Mouse (Mus musculus): ENCODE data around the gene Zswim9. TPM values are rescaled to one million over a fixed set of nuclear protein-coding genes. Genes with fewer than 3 reads are reported as not detected.
A peak's percentile ranks its signal among the peaks of the same experiment; 100 is the strongest.

The Zswim9 gene
- 4.9 and 5.8 TPM in 2 replicates for polyA plus RNA-seq (2014; fragmentation: Nextera tagmentation; extraction: Ambion mirVana)

GRCm38 (mm10) chr7:13278308-13278891 is at the start of gene Zswim9:
Gene Zswim9, minus strand, starts transcription at chr7:13278721.
- peaks cover 5% of the 10 kb centered on the region for H3K4me1 ChIP-seq (ENCODE audit: control insufficient read depth, insufficient read depth, low read length)
- H3K36me3 ChIP-seq (ENCODE audit: control insufficient read depth, insufficient read depth, low read length), result peaks cover 8% of the 10 kb centered on the region; the same call in 1 of the 2 replicates
- peak; percentile 99 for ATAC-seq (ENCODE audit: low read depth)
- under 1% methylated on average over 39 of the region's 39 CpGs for WGBS
- H3K9ac ChIP-seq (replicated peaks; ENCODE audit: low read depth, low read length), result peak within 1 kb of the TSS; percentile 72
- peak within 1 kb of the TSS; percentile 88 for H3K27ac ChIP-seq (ENCODE audit: low read depth, low read length)
- H3K27me3 ChIP-seq (ENCODE audit: control insufficient read depth, insufficient read depth, low read length), result no peaks in the 10 kb centered on the region
- no peaks in the 10 kb centered on the region for H3K9me3 ChIP-seq (ENCODE audit: control insufficient read depth, low read length)
- peak within 1 kb of the TSS; percentile 66 for H3K4me3 ChIP-seq (ENCODE audit: low read depth, low read length)
- peak within 1 kb of the TSS; percentile 76 for H3K4me2 ChIP-seq (ENCODE audit: low read depth, low read length)

GRCm38 (mm10) chr7:13324316-13324715 is 45.8 kb upstream of the Zswim9 start, which contains the start of gene Pla2g4c:
Gene Pla2g4c, plus strand, starts transcription at chr7:13324655.
- Histone ChIP-seq H3K9ac (replicated peaks; ENCODE audit: low read depth, low read length) (no peak within 1 kb of the TSS), H3K9me3 (ENCODE audit: control insufficient read depth, low read length) (no peaks in the 10 kb centered on the region), H3K27me3 (ENCODE audit: control insufficient read depth, insufficient read depth, low read length) (no peaks in the 10 kb centered on the region), H3K4me1 (ENCODE audit: control insufficient read depth, insufficient read depth, low read length) (no peaks in the 10 kb centered on the region), H3K27ac (ENCODE audit: low read depth, low read length) (no peak within 1 kb of the TSS), H3K4me2 (ENCODE audit: low read depth, low read length) (no peak within 1 kb of the TSS), H3K36me3 (ENCODE audit: control insufficient read depth, insufficient read depth, low read length) (no peaks in the 10 kb centered on the region), H3K4me3 (ENCODE audit: low read depth, low read length) (no peak within 1 kb of the TSS)
- no peak for ATAC-seq (ENCODE audit: low read depth)
- WGBS, result 93% methylated on average over 2 of the region's 2 CpGs

- Histone ChIP-seq H3K36me3 (ENCODE audit: control insufficient read depth, insufficient read depth, low read length) (no peaks in the 10 kb centered on the region), H3K4me1 (ENCODE audit: control insufficient read depth, insufficient read depth, low read length) (no peaks in the 10 kb centered on the region), H3K27ac (ENCODE audit: low read depth, low read length) (no peak overlapping the region), H3K27me3 (ENCODE audit: control insufficient read depth, insufficient read depth, low read length) (no peaks in the 10 kb centered on the region), H3K4me2 (ENCODE audit: low read depth, low read length) (no peak overlapping the region), H3K9me3 (ENCODE audit: control insufficient read depth, low read length) (no peaks in the 10 kb centered on the region), H3K9ac (replicated peaks; ENCODE audit: low read depth, low read length) (no peak overlapping the region), H3K4me3 (ENCODE audit: low read depth, low read length) (no peak overlapping the region)
- no peak for ATAC-seq (ENCODE audit: low read depth)
- WGBS, result 94% methylated on average over 3 of the region's 3 CpGs
Measured at GRCm38 (mm10) chr7:13321424-13321823, 42.9 kb upstream of the Zswim9 start.

- Histone ChIP-seq H3K4me3 (ENCODE audit: low read depth, low read length) (no peak overlapping the region), H3K4me2 (ENCODE audit: low read depth, low read length) (no peak overlapping the region), H3K9me3 (ENCODE audit: control insufficient read depth, low read length) (no peaks in the 10 kb centered on the region), H3K27ac (ENCODE audit: low read depth, low read length) (no peak overlapping the region), H3K9ac (replicated peaks; ENCODE audit: low read depth, low read length) (no peak overlapping the region), H3K36me3 (ENCODE audit: control insufficient read depth, insufficient read depth, low read length) (0 out of 2 replicates have a peak, but pooled peaks cover 8% of the 10 kb centered on the region), H3K4me1 (ENCODE audit: control insufficient read depth, insufficient read depth, low read length) (no peaks in the 10 kb centered on the region), H3K27me3 (ENCODE audit: control insufficient read depth, insufficient read depth, low read length) (no peaks in the 10 kb centered on the region)
- WGBS, result 88% methylated on average over 5 of the region's 5 CpGs
- ATAC-seq (ENCODE audit: low read depth), result no peak
Measured at GRCm38 (mm10) chr7:13314095-13314597, 35.6 kb upstream of the Zswim9 start.

GRCm38 (mm10) chr7:13311401-13311800 is 32.9 kb upstream of the Zswim9 start:
- Histone ChIP-seq H3K27ac (ENCODE audit: low read depth, low read length) (no peak overlapping the region), H3K4me1 (ENCODE audit: control insufficient read depth, insufficient read depth, low read length) (no peaks in the 10 kb centered on the region), H3K9me3 (ENCODE audit: control insufficient read depth, low read length) (no peaks in the 10 kb centered on the region), H3K4me2 (ENCODE audit: low read depth, low read length) (no peak overlapping the region), H3K27me3 (ENCODE audit: control insufficient read depth, insufficient read depth, low read length) (no peaks in the 10 kb centered on the region), H3K36me3 (ENCODE audit: control insufficient read depth, insufficient read depth, low read length) (peaks cover 16% of the 10 kb centered on the region), H3K4me3 (ENCODE audit: low read depth, low read length) (no peak overlapping the region), H3K9ac (replicated peaks; ENCODE audit: low read depth, low read length) (no peak overlapping the region)
- WGBS, result 98% methylated on average over 4 of the region's 4 CpGs
- ATAC-seq (ENCODE audit: low read depth), result no peak

GRCm38 (mm10) chr7:13310493-13311199 is 32.1 kb upstream of the Zswim9 start:
- H3K4me2 ChIP-seq (ENCODE audit: low read depth, low read length), result no peak overlapping the region
- no peaks in the 10 kb centered on the region for H3K9me3 ChIP-seq (ENCODE audit: control insufficient read depth, low read length)
- ATAC-seq (ENCODE audit: low read depth), result no peak
- H3K27ac ChIP-seq (ENCODE audit: low read depth, low read length), result no peak overlapping the region
- peaks cover 22% of the 10 kb centered on the region for H3K36me3 ChIP-seq (ENCODE audit: control insufficient read depth, insufficient read depth, low read length)
- no peaks in the 10 kb centered on the region for H3K4me1 ChIP-seq (ENCODE audit: control insufficient read depth, insufficient read depth, low read length)
- 96% methylated on average over 6 of the region's 6 CpGs for WGBS
- no peaks in the 10 kb centered on the region for H3K27me3 ChIP-seq (ENCODE audit: control insufficient read depth, insufficient read depth, low read length)
- H3K4me3 ChIP-seq (ENCODE audit: low read depth, low read length), result no peak overlapping the region
- H3K9ac ChIP-seq (replicated peaks; ENCODE audit: low read depth, low read length), result no peak overlapping the region

- Histone ChIP-seq H3K4me2 (ENCODE audit: low read depth, low read length) (no peak overlapping the region), H3K4me1 (ENCODE audit: control insufficient read depth, insufficient read depth, low read length) (no peaks in the 10 kb centered on the region), H3K9ac (replicated peaks; ENCODE audit: low read depth, low read length) (no peak overlapping the region), H3K27ac (ENCODE audit: low read depth, low read length) (no peak overlapping the region), H3K4me3 (ENCODE audit: low read depth, low read length) (no peak overlapping the region), H3K36me3 (ENCODE audit: control insufficient read depth, insufficient read depth, low read length) (peaks cover 25% of the 10 kb centered on the region), H3K9me3 (ENCODE audit: control insufficient read depth, low read length) (no peaks in the 10 kb centered on the region), H3K27me3 (ENCODE audit: control insufficient read depth, insufficient read depth, low read length) (no peaks in the 10 kb centered on the region)
- WGBS, result 91% methylated on average over 2 of the region's 2 CpGs
- ATAC-seq (ENCODE audit: low read depth), result no peak
Measured at GRCm38 (mm10) chr7:13309407-13309806, 30.9 kb upstream of the Zswim9 start.

GRCm38 (mm10) chr7:13303372-13303771 is 24.9 kb upstream of the Zswim9 start:
- no peak for ATAC-seq (ENCODE audit: low read depth)
- H3K27ac ChIP-seq (ENCODE audit: low read depth, low read length), result no peak overlapping the region
- H3K9me3 ChIP-seq (ENCODE audit: control insufficient read depth, low read length), result no peaks in the 10 kb centered on the region
- peaks cover 31% of the 10 kb centered on the region for H3K36me3 ChIP-seq (ENCODE audit: control insufficient read depth, insufficient read depth, low read length)
- H3K4me2 ChIP-seq (ENCODE audit: low read depth, low read length), result no peak overlapping the region
- H3K9ac ChIP-seq (replicated peaks; ENCODE audit: low read depth, low read length), result no peak overlapping the region
- no peak overlapping the region for H3K4me3 ChIP-seq (ENCODE audit: low read depth, low read length)
- no peaks in the 10 kb centered on the region for H3K27me3 ChIP-seq (ENCODE audit: control insufficient read depth, insufficient read depth, low read length)
- no peaks in the 10 kb centered on the region for H3K4me1 ChIP-seq (ENCODE audit: control insufficient read depth, insufficient read depth, low read length)

GRCm38 (mm10) chr7:13302780-13303179 is 24.3 kb upstream of the Zswim9 start:
- Histone ChIP-seq H3K27me3 (ENCODE audit: control insufficient read depth, insufficient read depth, low read length) (no peaks in the 10 kb centered on the region), H3K27ac (ENCODE audit: low read depth, low read length) (no peak overlapping the region), H3K9me3 (ENCODE audit: control insufficient read depth, low read length) (no peaks in the 10 kb centered on the region), H3K4me3 (ENCODE audit: low read depth, low read length) (no peak overlapping the region), H3K9ac (replicated peaks; ENCODE audit: low read depth, low read length) (no peak overlapping the region), H3K4me1 (ENCODE audit: control insufficient read depth, insufficient read depth, low read length) (no peaks in the 10 kb centered on the region), H3K36me3 (ENCODE audit: control insufficient read depth, insufficient read depth, low read length) (peaks cover 31% of the 10 kb centered on the region), H3K4me2 (ENCODE audit: low read depth, low read length) (no peak overlapping the region)
- no peak for ATAC-seq (ENCODE audit: low read depth)
- WGBS, result 91% methylated on average over 2 of the region's 2 CpGs
